10 mouse cellular contexts compared by ENCODE assay signal in genomic region chr13:41352352-41352751, GRCm38 (mm10).
DNase-seq lines count a peak whose midpoint lies in the region; ATAC-seq and TF ChIP-seq lines count a peak whose summit lies in the region.
"Had no signal": no experiment of that assay in that cellular context is flagged by ENCODE, and none has a peak within 500 bp of the region (broad histone marks: within the 10 kb centered on the region; RNA-seq: fewer than 3 reads in every experiment).

No protein-coding gene starts in this region.

- intact Hi-C loops in left cerebral cortex, adult 2 months (cut with DNase I) = no loop called here
- intact Hi-C loops in left cerebral cortex, postnatal 36 days (cut with DNase I) = no loop called here

- no peaks in the 10 kb centered on the region for H3K36me3 ChIP-seq in forebrain, embryonic 15.5 days
- H3K36me3 ChIP-seq in lung, embryonic 16.5 days (ENCODE audit: control insufficient read depth, insufficient read depth, low read length) = no peaks in the 10 kb centered on the region
- no peaks in the 10 kb centered on the region for H3K36me3 ChIP-seq in neural tube, embryonic 14.5 days (ENCODE audit: control insufficient read depth, insufficient read depth, low read length)

- no peak for TF ChIP-seq CTCF in left cerebral cortex, adult 2 months (IDR thresholded peaks at IDR 0.05)

- H3K9me3 ChIP-seq in forebrain, embryonic 15.5 days = no peaks in the 10 kb centered on the region
- no peaks in the 10 kb centered on the region for H3K9me3 ChIP-seq in lung, embryonic 16.5 days (ENCODE audit: control insufficient read depth, low read length)
- no peaks in the 10 kb centered on the region for H3K9me3 ChIP-seq in neural tube, embryonic 14.5 days (ENCODE audit: control insufficient read depth, low read length)

- H3K4me3 ChIP-seq in left cerebral cortex, adult 2 months = no peak overlapping the region
- H3K4me3 ChIP-seq in forebrain, embryonic 15.5 days = no peak overlapping the region
- H3K4me3 ChIP-seq in lung, embryonic 16.5 days (ENCODE audit: low read length) = peak overlapping the region; percentile 15
- H3K4me3 ChIP-seq in neural tube, embryonic 14.5 days (ENCODE audit: low read depth, low read length) = no peak overlapping the region

- WGBS in forebrain, embryonic 15.5 days = 9% methylated on average over 5 of the region's 5 CpGs
- WGBS in lung, embryonic 16.5 days = 14% methylated on average over 5 of the region's 5 CpGs
- WGBS in neural tube, embryonic 14.5 days = 13% methylated on average over 5 of the region's 5 CpGs

- 0 out of 2 replicates have a peak overlapping the region, but pooled peaks have one; percentile 19 for H3K27ac ChIP-seq in left cerebral cortex, adult 2 months
- peak overlapping the region; percentile 68 for H3K27ac ChIP-seq in forebrain, embryonic 15.5 days (replicated peaks)
- peak overlapping the region; percentile 85 for H3K27ac ChIP-seq in lung, embryonic 16.5 days (ENCODE audit: low read length)
- H3K27ac ChIP-seq in neural tube, embryonic 14.5 days (ENCODE audit: low read depth, low read length) = peak overlapping the region; percentile 35; the same call in 1 of the 2 replicates

- H3K4me1 ChIP-seq in forebrain, embryonic 15.5 days = peaks cover 51% of the 10 kb centered on the region
- peaks cover 80% of the 10 kb centered on the region for H3K4me1 ChIP-seq in lung, embryonic 16.5 days (replicated peaks; ENCODE audit: control insufficient read depth, insufficient read depth, low read length)
- H3K4me1 ChIP-seq in neural tube, embryonic 14.5 days (ENCODE audit: control insufficient read depth, insufficient read depth, low read length) = peaks cover 24% of the 10 kb centered on the region

- ATAC-seq in forebrain, embryonic 15.5 days (replicated peaks) = peak; percentile 70
- peak; percentile 76 for ATAC-seq in lung, embryonic 16.5 days (ENCODE audit: low read depth)
- ATAC-seq in neural tube, embryonic 14.5 days (ENCODE audit: low read depth) = peak; percentile 81; the same call in 1 of the 2 replicates

- no peak for DNase-seq in left cerebral cortex, adult 2 months (ENCODE audit: extremely low spot score in 1 of 2, low spot score in 2 of 2)
- no peak for DNase-seq in left cerebral cortex, postnatal 36 days (ENCODE audit: low spot score in 2 of 2)
- DNase-seq in adrenal gland, postnatal 10 days = no peak
- DNase-seq in layer of hippocampus, postnatal 36 days = no peak
- no peak for DNase-seq in spleen, adult 12 weeks (ENCODE audit: low spot score)
- DNase-seq: cerebellum, adult 18-20 months; heart, postnatal 10 days had no signal

- H3K9ac ChIP-seq in forebrain, embryonic 15.5 days (replicated peaks) = no peak overlapping the region
- peak overlapping the region; percentile 1; the same call in 1 of the 2 replicates for H3K9ac ChIP-seq in lung, embryonic 16.5 days (ENCODE audit: low read length)
- no peak overlapping the region for H3K9ac ChIP-seq in neural tube, embryonic 14.5 days (replicated peaks; ENCODE audit: low read depth, low read length)

- no peaks in the 10 kb centered on the region for H3K27me3 ChIP-seq in forebrain, embryonic 15.5 days
- no peaks in the 10 kb centered on the region for H3K27me3 ChIP-seq in lung, embryonic 16.5 days (ENCODE audit: control insufficient read depth, insufficient read depth, low read depth, low read length)
- no peaks in the 10 kb centered on the region for H3K27me3 ChIP-seq in neural tube, embryonic 14.5 days (ENCODE audit: control insufficient read depth, insufficient read depth, low read length)

- H3K4me2 ChIP-seq in forebrain, embryonic 15.5 days (replicated peaks) = no peak overlapping the region
- H3K4me2 ChIP-seq in lung, embryonic 16.5 days (ENCODE audit: low read depth, low read length) = peak overlapping the region; percentile 37
- H3K4me2 ChIP-seq in neural tube, embryonic 14.5 days (ENCODE audit: low read depth, low read length) = no peak overlapping the region

Comparison
In these comparisons a context has a peak if more than half of its experiments do, and no peak if none do; other contexts are left out.
1. H3K27ac ChIP-seq: peak in every context shown above with its lines; median percentile 85 in lung, embryonic 16.5 days; 68 in forebrain, embryonic 15.5 days; 35 in neural tube, embryonic 14.5 days; 19 in left cerebral cortex, adult 2 months.